Mouse (Mus musculus) ES-Bruce4 (cell line): ENCODE measurements around the gene Dnaja4.

Experiments
- CTCF ChIP-seq: IDR thresholded peaks from one replicate; pipeline ENCODE4 v1.8.1; 2011; ENCODE audit warnings: low read depth, low read length
- EP300 ChIP-seq: IDR thresholded peaks from 2 replicates; pipeline ENCODE4 v1.6.1; 2011; ENCODE audit warnings: low read depth, low read length; ENCODE audit not compliant: insufficient read depth
- POLR2A ChIP-seq: IDR thresholded peaks from one replicate; pipeline ENCODE4 v1.8.1; 2011; ENCODE audit warnings: low read length; ENCODE audit not compliant: insufficient read depth

- TF ChIP-seq CTCF (no peak), POLR2A (no peak), EP300 (no peak)
Observed at GRCm38 (mm10) chr9:54759592-54759991, 60.9 kb downstream of the Dnaja4 start.
